Mouse (Mus musculus): ENCODE measurements around the gene Inpp4b.

Inpp4b gene

DNA sequence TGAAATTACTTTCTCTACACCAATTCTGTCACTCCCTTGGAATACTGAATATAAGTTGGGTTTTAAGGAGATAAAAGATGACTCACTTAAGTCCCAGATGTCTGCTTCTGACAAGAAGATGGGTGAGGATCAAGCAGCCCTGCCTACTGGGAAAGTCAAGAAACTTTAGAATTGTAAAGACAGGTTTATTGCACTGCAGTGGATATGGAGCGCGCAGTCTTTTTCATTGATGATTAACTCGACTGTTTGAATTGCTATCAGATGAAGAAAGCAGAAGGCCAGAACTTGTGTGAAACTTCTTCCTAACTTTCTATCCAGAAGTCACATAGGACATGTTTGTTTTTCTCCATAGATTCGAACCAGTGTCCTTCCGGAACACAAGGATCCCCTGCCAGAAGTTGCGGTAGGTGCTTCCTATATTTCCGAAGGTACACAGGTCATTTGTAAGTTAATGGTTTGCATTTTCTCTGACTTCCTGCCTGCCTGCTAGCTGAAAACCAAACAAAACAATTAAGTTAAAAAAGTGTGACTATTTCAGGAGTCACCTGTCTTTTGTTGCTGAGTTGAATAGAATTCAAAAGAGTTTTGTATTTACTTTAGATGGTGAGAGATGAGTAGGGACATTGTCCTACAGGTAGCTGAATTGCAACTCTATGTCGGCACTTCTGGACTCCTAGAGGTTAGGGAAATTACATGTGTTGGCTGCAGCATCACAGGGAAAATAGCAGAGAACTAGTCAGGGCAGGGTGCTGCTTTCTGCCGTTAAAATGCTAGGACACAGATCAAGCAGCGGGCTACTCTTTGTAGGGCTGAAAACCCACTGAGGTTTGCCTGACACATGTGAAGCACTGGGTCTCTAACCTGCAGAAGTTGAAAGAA, 502.0 kb downstream of the Inpp4b start:
- no peak for DNase-seq (ENCODE audit: low spot score)

GRCm38 (mm10) chr8:81847929-81848328, 505.6 kb downstream of the Inpp4b start:
- DNase-seq (ENCODE audit: low spot score): no peak

DNA sequence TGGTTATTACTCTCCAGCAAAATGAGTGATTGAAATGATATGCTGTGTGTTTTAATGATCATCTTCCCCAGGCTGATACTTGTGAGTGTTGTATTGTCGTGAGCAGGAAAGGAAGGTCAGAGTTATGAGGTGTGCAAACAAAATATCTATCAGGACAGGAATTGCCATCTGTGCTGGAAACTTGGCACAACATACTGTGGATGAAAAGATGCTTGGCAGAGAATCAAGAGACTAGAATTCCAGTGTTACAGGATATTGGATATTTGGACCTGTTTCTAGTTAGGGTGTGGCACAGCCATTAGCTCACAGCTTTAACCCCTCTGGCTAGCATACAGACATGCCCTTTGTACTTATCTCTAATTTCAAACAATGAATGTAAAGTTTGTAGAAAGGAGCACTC, 507.6 kb downstream of the Inpp4b start:
- DNase-seq (ENCODE audit: low spot score): no peak

DNA sequence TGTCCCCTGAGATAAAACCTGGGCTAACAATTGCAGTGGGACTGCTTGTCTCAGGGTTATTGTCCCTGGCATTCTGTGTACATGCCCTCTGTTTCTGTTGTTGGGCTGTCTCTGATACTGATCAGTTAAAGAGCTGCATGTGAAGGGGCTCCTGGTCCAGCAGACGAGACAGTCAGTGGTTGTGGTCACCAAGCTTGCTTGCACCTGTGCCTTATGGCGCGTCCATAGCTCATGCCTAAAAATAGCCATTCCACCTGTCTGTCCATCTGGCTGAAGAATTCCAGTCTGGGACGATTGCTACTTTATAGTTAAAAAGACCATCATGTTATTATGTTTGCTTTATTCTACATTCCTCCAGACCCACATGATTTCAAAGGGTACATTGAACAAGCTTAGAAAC, 510.8 kb downstream of the Inpp4b start:
- DNase-seq (ENCODE audit: low spot score): no peak

- DNase-seq (ENCODE audit: low spot score): no peak
Observed at GRCm38 (mm10) chr8:81854543-81854942, 512.2 kb downstream of the Inpp4b start.

DNA sequence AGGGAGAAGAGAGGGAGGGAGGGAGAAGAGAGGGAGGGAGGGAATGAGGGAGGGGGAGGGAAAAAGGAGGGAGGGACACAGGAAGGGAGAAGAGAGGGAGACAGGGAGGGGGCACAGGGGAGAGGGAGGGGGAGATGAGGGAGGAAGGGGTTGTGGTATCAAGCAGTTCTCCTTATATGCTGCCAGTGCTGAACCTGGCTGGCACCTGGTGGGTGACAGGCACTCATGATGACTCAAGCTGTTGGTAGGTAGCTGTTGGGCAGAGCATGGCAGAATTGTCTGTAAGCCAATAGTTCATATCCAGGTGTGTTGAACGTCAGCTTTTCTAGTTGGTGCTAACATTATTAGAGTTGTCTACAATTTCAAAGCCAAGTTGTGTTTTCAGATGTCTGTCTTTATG, 512.7 kb downstream of the Inpp4b start:
- no peak for DNase-seq (ENCODE audit: low spot score)

DNA sequence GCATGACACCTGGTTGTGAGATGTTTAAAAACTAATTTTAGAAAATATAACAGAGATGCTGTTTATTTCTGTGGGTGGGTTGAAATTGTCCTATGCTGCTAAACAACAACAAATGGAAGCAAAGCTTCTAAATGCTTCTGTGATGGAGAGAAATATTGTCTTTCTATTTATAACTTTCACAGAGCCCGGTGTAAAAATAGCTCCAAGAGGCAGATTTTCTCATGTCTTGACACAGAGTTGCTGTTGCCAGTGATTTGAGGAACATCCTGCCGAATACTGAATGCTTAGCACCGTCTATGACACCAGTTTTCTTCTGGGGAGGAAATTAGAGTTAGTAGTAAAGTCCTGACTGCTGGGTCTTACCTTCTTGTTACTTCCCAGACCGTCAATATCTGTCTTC, 513.8 kb downstream of the Inpp4b start:
- no peak for DNase-seq (ENCODE audit: low spot score)

- DNase-seq (ENCODE audit: low spot score): no peak
Observed at GRCm38 (mm10) chr8:81856608-81857007, 514.3 kb downstream of the Inpp4b start.

DNA sequence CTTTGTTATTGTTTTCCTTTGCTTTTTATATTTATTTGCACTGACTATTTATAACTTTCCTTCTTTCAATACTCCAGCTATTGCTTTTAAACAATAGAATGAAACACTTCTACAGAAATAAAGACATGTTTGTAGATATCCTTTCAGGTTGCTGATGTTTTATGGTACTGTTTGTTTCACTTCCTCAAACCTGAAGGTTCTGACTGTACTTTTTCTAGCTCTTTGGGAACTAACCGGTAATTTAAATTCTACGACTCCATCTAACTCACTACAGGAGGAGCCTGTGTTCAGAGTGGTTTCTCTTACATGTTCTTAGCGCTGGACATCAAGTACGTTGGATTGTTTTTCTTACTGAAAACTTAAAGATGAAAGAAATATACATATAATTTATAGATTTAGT, 516.0 kb downstream of the Inpp4b start:
- DNase-seq (ENCODE audit: low spot score): no peak

DNA sequence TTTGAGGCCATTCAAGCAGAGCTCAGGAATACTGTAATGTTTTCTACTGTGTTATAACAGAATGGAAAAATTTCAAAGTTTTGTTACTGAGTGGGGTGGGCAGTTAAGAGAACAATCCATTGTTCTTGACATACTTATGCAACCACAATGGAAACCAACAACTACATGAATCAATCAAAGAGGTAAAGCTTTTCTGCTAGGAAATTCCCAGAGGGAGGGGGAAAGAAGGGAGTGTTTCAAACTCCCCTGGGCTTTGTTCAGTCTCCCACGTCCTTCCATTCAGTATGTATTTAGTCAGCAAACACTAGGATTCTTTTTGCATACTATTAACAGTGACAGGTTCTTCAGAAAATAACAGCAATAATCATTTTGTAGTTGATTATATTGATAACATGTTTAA, 517.4 kb downstream of the Inpp4b start:
- DNase-seq (ENCODE audit: low spot score): no peak

DNA sequence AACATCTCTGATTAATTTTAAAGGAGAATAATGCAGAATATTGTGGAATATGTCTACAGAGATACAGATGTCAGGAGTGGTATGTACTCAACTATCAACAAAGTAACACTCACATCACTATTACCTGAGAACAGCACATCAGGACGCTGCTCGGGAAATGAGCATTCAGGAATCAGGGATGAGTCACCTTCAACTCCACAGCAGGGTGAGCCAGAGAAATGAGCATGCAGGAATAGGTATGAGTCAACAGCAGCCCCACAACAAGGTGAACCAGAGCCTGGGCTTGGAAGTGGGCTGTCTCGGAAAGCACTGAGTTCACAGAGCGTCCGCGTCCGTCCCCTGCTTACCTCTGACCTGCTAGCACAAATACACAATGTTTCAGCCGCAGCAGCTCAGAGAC, 519.0 kb downstream of the Inpp4b start:
- DNase-seq (ENCODE audit: low spot score): no peak

GRCm38 (mm10) chr8:81862738-81863137, 520.4 kb downstream of the Inpp4b start:
- DNase-seq (ENCODE audit: low spot score): no peak

- no peak for DNase-seq (ENCODE audit: low spot score)
Observed at GRCm38 (mm10) chr8:81864318-81864717, 522.0 kb downstream of the Inpp4b start.

- DNase-seq (ENCODE audit: low spot score): no peak
Observed at GRCm38 (mm10) chr8:81865664-81866063, 523.3 kb downstream of the Inpp4b start.

DNA sequence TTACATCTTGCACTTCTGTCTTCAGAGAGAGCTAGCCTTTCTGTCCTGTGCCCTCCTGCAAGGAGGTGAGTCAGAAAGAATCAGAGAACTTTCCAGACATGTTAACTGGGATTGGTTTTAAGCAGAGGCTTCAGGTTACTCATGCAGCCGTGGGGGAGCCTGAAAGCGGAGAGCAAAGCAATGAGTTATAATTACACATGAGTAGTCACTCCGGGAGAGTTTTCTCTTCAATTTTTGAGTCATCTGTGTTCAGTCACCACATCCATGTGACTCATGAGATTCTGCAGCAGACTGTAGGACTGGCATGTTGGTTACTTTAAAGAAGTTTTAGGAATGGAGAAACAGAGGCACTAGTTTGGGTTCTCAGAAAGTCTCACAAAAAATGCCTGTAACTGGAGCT, 524.7 kb downstream of the Inpp4b start:
- no peak for DNase-seq (ENCODE audit: low spot score)

GRCm38 (mm10) chr8:81870466-81870865, 528.1 kb downstream of the Inpp4b start:
- no peak for DNase-seq (ENCODE audit: low spot score)

- DNase-seq (ENCODE audit: low spot score): no peak
Observed at GRCm38 (mm10) chr8:81880071-81880470, 537.7 kb downstream of the Inpp4b start.

DNA sequence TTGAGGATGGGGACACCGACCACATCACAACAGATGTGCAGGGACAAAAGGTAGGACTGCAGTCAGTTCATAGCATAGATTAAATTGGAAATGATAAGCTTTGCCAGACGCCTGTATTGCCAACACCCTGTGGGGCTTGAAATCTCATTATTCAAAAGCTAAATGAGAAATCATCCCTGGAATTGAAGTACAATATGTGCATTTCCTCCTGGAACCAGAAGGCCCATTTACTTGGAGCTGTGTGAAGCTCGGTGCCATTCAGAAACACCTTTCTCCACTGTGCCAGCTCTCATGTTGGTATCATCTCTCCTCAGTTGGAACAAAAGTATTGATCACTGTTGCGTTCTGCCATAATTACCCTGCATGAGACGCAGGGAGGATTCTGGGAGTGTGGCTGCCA, 541.8 kb downstream of the Inpp4b start:
- DNase-seq (ENCODE audit: low spot score): no peak

DNA sequence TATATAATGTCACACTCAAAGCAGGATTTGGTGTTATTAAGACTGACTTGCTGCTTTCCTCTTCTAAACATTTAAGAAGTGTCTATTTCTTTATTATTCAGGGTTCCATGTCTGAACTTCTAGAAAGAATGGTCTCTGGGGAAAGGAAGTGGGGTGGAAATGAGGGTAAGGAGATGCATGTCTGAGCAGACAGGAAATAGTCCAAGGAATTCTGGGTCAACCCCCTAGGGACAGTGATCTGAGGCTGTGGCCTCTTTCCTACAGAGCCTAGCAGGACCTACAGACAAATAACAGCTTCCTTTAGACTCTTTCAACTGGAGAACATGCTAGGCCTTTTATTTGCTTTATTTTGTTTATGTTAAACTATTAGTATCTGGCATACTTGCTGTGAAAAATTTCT, 546.5 kb downstream of the Inpp4b start:
- no peak for DNase-seq (ENCODE audit: low spot score)

GRCm38 (mm10) chr8:81893292-81893691, 550.9 kb downstream of the Inpp4b start:
- no peak for DNase-seq (ENCODE audit: low spot score)

DNA sequence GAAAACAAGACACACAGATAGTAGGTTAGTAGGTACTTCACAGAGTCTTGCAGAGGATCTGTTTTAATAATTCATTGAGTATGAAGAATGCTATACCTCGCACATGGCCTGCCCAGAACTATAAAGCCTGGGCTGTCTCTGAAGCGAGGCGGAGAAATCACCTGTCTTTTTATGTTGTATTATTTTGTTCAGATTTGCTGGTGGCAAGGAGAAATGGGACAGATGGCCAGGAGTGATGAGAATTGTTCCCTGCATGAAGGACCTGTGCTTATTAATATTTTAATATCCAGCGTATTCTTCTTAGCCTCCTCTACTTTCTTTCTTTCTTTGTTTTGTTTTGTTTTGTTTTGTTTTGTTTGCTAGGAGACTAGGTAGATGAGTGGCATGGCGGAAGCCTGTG, 604.5 kb downstream of the Inpp4b start:
- no peak for DNase-seq (ENCODE audit: low spot score)

DNA sequence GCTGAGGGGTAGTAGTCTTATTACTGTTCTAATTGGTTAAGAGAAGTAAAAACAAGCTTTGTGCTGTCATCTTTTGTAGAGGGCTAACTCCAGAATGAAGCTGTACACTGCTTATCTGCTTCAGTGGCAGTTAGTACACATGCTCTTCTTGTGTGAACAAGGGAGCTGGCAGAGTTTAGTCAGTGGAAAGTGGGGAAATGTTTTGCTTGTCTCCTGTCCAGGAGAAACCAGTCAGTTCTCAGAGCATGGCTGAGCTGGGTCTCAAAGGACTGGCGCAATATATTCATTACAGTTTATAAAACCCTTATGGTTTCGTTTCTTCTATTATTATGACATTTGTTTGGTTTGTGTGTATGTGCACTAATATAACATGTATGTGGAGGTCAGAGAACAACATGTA, 610.7 kb downstream of the Inpp4b start:
- no peak for DNase-seq (ENCODE audit: low spot score)

DNA sequence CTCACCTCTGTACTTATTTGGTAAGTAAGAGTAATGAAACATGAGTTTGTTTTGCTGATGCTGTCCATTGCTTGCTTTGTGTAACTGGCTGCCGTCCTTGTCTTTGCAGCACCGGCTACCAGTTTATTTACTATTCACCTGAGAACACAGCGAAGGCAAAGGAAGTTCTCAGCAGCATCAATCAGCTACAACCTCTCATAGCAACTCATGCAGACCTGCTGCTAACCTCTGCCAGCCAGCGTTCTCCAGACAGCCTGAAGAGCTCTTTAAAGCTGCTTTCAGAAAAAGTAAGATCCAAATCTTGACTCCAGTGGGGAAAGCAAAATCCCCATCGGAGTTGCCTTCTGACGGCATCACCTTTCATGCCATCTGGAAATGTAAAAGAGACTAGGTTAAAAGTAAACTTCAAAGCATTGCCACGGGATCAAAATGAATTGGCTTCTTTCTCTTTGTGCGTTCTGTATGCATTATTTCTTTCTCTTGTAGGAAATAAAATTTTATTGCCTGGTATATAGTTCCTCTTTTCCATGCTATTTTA, 642.8 kb downstream of the Inpp4b start:
- DNase-seq (ENCODE audit: low spot score): peak; percentile 18

DNA sequence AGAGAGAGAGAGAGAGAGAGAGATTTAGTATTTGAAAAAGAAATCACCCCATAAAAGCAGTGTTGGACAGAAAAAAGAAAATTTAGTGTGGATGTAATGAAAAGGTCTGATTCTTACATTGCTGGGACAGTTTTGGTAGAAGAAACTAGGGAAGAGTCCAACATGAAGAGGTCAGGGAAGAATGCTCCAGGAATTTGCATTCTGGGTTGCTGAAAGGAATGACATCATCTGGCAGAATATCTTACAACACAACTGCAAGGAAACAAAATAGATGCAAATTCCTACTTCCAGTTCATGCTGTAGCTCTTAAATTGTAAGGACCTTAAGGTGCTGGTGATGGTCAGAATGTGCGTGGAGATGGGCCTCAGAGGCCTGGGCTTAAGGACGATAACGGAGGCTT, 650.6 kb downstream of the Inpp4b start:
- DNase-seq (ENCODE audit: low spot score): no peak
